Mouse (Mus musculus) brain, adult 10 weeks (tissue): ENCODE data around the gene Vcpkmt. TPM values are rescaled to one million over a fixed set of nuclear protein-coding genes. Genes with fewer than 3 reads are reported as not detected.

ENCODE experiments used
- polyA plus RNA-seq: library from polyadenylated mRNA; stranded (reverse); fragments of 350-450 nt; fragmentation: Illumina TruSeq; extraction: RNeasy Lipid Tissue Mini Kit (QIAGEN cat#74804); gene quantifications from one replicate; pipeline ENCODE4 v1.2.3, GENCODE M21; 2015; ENCODE audit warnings: low read depth, low replicate concordance

Gene Vcpkmt
- 26.4 TPM for polyA plus RNA-seq

GRCm38 (mm10) chr12:69582613-69583269 lies at the start of gene Vcpkmt:
Vcpkmt (minus strand) TSS chr12:69583028.

Other genes starting within 250 kb of the Vcpkmt start
- 26.5 TPM for gene Nemf, start 225.9 kb downstream of the Vcpkmt start, polyA plus RNA-seq
- 38.4 TPM for gene Arf6, start 210.9 kb downstream of the Vcpkmt start, polyA plus RNA-seq
- gene Gm9887, start 210.6 kb downstream of the Vcpkmt start, polyA plus RNA-seq: not detected
- 28.7 TPM for gene Sos2, start 98.8 kb upstream of the Vcpkmt start, polyA plus RNA-seq
- 13.8 TPM for gene L2hgdh, start 141.8 kb upstream of the Vcpkmt start, polyA plus RNA-seq
- 51.4 TPM for gene Atp5s, start 141.9 kb upstream of the Vcpkmt start, polyA plus RNA-seq
- 31.5 TPM for gene Cdkl1, start 208.2 kb upstream of the Vcpkmt start, polyA plus RNA-seq